Mouse (Mus musculus) layer of hippocampus, adult 18-20 months (tissue): ENCODE measurements at regions not wholly inside any gene's neighbourhood (a gene's known extent, or its start where the extent isn't known, plus 50 kb on each side); places are given as distances from the start of the nearest gene placed in this dataset.

Source experiments
- DNase-seq, 2 experiments: peaks; one replicate each; pipeline ENCODE4 v3.0.0; 2022; ENCODE audit warnings: low spot score in 2 of 2

- no peak for DNase-seq
Observed at GRCm38 (mm10) chr13:119263561-119263960, 164.8 kb upstream of the Paip1 start.

GRCm38 (mm10) chr13:119267608-119268300 is 160.6 kb upstream of the Paip1 start:
- no peak for DNase-seq

DNA sequence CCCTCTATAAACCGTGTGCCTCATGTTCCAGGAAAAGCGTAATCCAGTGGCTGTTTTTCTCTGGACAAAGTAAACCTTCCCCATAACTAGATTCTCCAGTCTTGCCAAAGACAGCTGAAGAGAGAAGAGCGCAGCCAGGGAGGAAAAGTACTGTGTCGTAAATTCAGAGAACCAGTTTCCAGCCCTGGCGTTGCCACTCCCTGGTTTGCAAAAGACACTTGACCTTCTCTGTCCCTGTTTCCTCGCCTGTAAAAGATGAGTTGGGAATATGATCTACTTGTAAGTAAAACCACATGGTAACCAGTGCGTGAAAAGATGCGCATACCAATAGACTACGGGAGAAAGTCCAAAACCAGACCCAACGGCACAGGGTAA is 160.1 kb upstream of the Paip1 start:
- no peak for DNase-seq

DNA sequence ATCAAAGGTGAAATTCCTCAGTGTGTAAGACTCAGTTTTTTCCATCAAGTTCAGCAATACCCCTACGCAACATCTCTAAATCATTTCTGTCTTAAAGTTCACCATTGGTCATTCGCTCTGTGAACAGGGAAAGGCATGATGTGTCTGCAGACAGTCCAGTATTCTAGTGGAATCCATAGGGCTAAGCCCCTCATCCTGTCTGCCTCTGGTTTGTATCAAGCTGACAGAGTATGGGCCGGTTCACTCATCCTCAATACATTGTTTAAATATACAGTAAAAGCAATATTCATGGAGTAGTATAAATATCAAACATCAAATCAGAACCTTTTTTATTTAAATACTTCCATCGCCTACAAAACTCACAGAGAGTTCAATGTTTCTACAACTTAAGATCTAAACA is 152.9 kb upstream of the Paip1 start:
- no peak for DNase-seq

DNA sequence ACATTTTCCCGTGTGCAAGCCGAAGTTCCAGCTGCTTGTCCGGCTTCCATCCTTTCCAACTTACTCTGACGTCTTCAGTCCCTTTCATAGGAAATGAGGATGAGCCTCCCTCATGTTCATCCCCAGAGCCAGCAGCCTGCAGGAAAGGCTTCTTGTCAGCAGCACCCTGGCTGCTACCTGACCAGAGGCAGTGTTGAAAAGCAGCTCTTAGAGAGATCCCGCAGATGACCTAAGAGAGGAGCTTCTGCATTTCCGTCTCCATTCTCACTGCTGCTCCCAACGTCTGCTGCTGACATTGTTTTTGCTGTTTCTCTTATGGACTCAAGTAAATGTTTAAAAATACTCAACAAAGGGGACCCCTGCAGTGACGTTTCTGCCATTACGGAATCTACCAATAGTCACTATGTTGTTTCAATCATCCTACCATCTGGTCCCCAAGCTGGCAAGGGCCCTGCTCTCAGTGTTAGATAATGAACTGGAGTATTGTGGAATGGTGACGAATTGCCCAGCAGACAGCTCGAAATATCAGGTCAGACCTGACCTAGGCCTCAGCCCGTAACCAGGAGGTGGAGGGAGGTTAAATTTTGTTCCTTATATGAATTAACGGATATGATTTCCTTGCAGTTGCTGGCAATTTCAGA is 151.0 kb upstream of the Paip1 start:
- peak in 1 of 2 experiments; percentile 21 for DNase-seq

DNA sequence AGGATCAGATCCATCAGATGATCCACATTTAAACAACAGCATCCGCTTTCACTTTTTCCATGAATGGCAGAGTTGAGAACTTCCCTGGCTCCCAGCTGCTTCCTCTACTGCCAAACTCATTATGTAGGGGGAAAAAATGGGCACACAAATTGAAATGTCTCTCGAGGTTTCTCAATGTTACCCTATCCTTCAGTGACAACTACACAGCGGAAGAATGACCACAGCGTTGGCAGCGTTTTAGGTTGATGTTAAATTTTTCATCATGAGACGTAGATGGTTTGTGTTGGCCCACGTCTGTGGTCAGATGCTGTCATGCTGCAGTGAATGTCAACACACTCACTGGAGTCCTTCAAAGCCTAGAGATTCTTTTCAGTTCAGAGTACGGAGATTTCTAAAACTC is 149.0 kb upstream of the Paip1 start:
- DNase-seq = no peak

DNA sequence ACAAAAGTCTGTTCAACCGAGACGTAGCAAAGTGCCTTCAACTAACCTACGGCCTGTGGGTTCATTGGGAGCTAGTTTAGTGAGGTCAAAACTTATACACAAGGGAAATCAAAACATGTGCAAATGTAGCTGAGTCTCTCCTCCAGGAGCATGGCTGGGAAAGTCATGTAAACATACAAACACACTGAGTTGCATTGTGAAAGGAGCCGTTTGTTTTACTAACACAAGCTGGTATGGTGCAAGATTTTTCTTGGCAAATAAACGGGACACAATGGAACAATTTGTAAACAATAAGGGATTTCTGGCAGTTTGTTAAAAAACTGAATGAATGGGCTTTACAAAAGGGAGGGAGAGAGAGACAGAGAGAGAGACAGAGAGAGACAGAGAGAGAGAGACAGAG is 147.8 kb upstream of the Paip1 start:
- DNase-seq = no peak

DNA sequence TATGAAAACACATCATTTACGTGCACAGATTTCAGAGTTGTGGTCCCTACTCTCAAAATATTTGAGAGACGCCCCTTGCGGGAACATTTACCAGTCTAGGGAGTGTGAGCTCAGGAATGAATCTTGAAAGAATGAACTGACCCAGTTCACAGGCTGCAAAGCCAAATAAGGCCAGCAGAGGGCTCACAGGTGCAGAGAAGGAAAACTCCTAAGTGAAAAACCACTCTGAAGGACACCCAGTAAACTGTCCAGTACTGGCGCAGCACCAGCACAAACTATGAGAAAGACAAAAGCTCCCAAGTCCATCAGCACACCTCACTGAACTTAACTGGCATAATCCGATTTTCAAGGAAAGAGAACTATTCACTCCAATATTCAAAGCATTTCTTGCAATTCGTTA is 145.0 kb upstream of the Paip1 start:
- peak; percentile 20 to 67 for DNase-seq

DNA sequence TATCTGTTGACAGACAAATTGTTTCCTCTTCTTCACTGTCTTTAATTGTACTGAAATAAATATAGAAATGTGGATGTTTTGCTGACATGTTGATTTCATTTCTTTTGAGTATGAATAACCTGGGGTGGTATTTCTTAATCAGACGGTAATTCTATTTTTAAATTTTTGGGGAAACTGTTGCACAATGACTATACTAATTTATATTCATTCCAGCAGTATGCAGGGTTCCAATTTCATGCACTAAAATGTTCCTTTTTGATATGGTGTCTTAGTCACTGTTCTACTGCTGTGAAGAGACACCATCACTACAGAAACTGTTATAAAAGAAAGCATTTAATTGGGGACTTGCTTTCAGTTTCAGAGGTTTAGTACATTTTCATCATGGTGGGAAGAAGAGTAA is 119.2 kb upstream of the Paip1 start:
- no peak for DNase-seq

DNA sequence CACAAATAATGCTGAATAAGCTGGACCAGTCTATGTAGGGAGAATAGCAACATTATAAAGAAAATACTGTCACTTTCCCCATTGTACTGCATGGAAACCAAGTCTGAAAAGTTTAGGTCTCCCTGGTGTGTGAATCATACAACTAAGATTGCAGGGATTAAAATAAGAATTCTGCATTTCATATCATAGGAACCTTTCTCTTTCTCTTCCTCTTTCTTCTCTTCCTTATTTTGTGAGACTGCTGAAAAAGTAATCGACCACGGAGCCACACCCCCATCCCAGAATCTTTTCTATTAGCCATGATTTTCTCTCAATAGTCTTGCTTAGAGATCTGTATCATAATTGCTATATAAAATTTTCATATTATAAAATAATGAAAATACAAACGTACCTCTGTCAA is 118.4 kb upstream of the Paip1 start:
- DNase-seq = no peak

GRCm38 (mm10) chr13:119314356-119314755 is 114.0 kb upstream of the Paip1 start:
- no peak for DNase-seq

DNA sequence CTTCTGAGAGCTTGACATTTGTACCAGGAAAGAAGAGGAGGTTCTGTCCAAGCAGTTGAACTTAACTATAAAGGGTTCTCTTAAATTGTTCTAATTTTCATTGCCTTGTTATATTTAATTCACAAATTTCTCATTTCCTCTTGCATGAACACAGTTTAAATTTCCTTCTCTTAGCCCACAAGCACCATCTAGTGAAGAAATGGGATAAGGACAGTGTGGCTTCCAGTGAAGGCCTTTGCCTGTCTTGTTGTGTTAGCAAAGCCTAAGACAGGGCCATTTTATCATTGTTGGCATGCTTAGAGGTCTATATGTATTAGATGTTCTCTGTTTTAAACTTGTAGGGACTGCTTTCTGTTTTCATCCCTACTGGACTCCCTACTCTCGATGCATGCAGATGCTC is 110.0 kb upstream of the Paip1 start:
- DNase-seq = peak in 1 of 2 experiments; percentile 17

DNA sequence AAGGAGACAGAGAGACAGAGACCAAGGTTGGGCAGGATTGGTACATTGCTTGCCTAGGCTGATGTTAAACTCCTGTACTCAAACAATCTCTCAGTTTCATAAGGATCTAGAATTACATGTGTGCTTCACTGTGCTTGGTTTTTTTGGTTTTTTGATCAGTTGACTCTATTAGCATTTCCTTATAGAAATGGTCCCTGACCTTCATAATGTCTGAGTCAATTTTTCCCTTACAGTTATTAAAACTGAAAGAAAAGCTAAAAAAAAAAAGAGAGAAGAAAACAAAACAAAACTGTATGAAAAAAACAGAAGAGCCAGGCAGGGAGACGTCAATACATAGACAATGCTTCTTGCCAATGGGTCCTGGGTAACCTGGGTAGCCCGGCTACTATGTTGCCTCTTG is 102.9 kb upstream of the Paip1 start:
- no peak for DNase-seq

DNA sequence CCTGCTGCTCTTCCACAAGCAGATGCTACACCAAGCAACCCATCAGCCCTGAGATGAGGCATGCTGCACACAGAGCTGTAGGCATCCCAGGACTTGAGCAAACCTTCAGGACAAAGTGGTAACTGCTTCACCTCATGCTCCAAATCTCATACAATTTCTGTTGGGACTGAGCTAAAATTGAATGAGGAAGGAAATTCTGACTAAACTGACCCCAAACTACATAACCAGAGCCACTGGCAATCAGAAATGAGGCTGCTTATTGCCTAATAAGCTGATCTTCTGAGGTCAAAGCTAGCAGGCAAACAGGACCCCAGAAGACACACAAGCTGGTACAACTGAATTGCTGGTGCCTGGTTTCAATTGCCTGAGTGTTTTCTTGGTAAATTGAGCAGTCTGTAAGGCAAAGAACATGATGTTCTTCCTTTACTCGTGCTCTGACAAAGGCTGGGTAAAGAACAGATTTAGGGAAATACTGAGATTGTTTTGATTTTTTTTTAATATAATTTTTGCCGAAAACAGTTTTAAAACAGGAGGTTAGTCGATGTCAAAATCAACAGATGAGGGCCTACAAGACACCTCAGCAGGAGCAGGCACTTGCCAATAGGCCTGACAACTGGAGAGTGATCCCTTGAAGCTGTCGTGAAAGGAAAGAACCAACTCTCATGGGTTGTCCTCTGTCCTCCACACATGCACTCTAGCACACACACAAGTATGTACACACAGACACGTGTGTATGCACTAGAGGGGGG is 101.3 kb upstream of the Paip1 start:
- DNase-seq = no peak

GRCm38 (mm10) chr13:119328731-119329130 is 99.7 kb upstream of the Paip1 start:
- DNase-seq = no peak

- no peak for DNase-seq
Observed at GRCm38 (mm10) chr13:119331815-119332214, 96.6 kb upstream of the Paip1 start.

GRCm38 (mm10) chr13:119333915-119334314 is 94.5 kb upstream of the Paip1 start:
- DNase-seq = no peak

- no peak for DNase-seq
Observed at GRCm38 (mm10) chr13:119337861-119338260, 90.5 kb upstream of the Paip1 start.

DNA sequence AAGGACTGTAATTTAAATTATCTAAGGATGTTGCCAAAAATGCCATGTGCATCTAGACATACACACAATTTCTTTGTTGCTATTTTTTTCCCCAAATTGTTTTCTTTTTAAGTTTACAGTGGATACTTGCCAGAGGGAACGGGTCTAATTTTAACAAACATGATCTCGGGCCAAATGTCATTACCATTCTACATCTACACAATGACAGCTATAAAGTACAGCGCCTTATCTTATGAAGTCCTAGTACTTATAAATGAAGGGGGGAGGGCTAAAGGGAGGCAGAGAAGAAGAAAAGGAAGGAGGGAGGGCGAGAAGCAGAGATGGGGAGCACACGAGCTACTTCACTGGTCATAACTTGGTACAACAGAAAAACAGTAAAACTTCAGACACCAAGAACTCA is 89.4 kb upstream of the Paip1 start:
- no peak for DNase-seq

GRCm38 (mm10) chr13:119339762-119340161 is 88.6 kb upstream of the Paip1 start:
- DNase-seq = no peak

GRCm38 (mm10) chr13:119341833-119342232 is 86.6 kb upstream of the Paip1 start:
- peak in 1 of 2 experiments; percentile 19 for DNase-seq

- no peak for DNase-seq
Observed at GRCm38 (mm10) chr13:119342761-119343160, 85.6 kb upstream of the Paip1 start.

GRCm38 (mm10) chr13:119347988-119348387 is 80.4 kb upstream of the Paip1 start:
- DNase-seq = no peak
